Mouse (Mus musculus) embryonic fibroblast, embryonic 13.5 days (primary cell): ENCODE results near the gene Ptprf.

Source experiments
- CTCF ChIP-seq: IDR thresholded peaks from 2 replicates; pipeline ENCODE4 v1.5.1; 2011; ENCODE audit warnings: mild to moderate bottlenecking, control low read depth, low read length, moderate library complexity, borderline replicate concordance; ENCODE audit not compliant: insufficient read depth
- POLR2A ChIP-seq: IDR thresholded peaks from 2 replicates; pipeline ENCODE4 v1.6.1; 2011; ENCODE audit warnings: low read depth, mild to moderate bottlenecking, control low read depth, low read length, moderate library complexity

GRCm38 (mm10) chr4:118257977-118258376 lies 33.2 kb downstream of the Ptprf start:
- TF ChIP-seq CTCF (no peak), POLR2A (no peak)
